Mouse (Mus musculus): ENCODE measurements around the gene Akr1c12.

GRCm38 (mm10) chr13:4230841-4231623, 48.2 kb downstream of the Akr1c12 start:
- TF ChIP-seq CTCF (IDR thresholded peaks at IDR 0.05; ENCODE audit: low read depth) (no peak), EP300 (IDR thresholded peaks at IDR 0.05; ENCODE audit: low read depth) (no peak)

Data from liver, postnatal 0 days (tissue).